Mouse (Mus musculus): Measurements from ENCODE around the gene Golm1.
"Not testable (repeated sequence)": the region's sequence is repeated elsewhere in the genome, so short reads cannot be mapped to it uniquely, and the experiment has no call there.

The Golm1 gene

DNA sequence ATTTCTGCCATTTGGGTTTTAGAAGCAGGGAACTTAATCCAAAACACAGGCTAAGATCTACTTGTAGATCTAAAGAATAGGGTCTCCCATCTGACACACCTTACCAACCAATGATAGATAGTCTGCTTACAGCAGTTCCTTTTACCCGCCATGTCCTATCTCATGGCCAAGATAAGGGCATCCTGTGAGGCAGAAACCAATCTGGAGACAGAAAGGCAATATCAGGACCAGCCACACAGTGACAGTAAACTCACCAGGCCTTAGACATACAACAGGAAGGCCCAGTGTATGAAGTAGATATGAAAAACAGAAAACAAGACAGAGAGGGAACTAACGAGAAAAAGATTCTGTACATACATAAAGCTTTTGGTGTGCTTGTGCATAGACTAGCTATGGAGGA is 32.8 kb downstream of the Golm1 start:
- peak; percentile 61 for DNase-seq

DNA sequence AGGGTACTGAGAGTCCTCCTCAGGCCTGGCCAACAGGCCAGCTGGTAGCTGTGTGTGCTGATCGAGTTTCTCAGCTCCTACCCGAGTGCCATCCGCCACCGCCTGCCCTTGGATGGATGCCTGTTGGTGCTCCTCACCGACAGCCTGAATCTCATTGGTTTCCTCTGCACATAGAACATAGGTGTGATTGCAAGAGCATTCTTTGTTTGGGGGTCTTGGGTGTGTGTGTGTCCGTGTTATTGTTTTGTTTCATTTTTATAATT is 35.5 kb downstream of the Golm1 start:
- no peak for DNase-seq

DNA sequence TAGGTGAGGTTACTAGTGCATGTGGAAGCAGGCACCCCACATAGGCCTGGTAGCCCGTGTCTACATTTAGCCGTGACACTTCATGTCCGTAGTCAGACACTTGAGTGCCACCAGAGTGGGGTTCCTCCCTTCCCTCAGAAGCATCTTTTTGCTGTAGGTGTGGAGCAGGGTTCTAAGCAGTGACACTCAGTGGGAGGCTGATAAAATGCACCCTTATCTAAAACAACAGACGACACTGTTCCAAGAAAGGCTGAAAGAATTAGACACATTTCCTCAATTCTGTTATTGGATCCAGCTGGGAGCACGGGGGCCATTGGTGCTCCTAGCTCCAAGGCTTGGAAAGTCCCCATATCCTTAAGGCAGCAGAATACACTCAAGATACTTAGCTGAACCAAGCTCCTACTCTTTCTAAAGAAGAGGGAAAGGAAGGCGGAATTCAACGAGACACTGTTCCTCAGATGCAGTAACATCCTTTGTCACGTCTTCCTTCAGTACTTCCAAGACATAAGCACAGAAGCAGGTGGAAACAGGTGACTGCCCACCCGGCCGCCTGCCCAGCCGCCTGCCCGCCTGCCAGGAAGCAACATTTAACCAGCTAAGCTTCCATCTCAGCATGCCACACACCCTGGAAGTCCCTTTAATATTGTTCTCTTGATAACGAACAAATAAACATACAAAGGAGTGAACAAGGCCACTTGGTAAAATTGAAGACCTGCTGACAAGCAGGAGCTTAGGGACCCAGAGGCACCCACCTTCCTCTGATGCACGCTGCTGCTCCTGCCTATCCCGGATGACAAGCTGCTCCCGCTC is 36.0 kb downstream of the Golm1 start:
- DNase-seq, result peak; percentile 44

DNA sequence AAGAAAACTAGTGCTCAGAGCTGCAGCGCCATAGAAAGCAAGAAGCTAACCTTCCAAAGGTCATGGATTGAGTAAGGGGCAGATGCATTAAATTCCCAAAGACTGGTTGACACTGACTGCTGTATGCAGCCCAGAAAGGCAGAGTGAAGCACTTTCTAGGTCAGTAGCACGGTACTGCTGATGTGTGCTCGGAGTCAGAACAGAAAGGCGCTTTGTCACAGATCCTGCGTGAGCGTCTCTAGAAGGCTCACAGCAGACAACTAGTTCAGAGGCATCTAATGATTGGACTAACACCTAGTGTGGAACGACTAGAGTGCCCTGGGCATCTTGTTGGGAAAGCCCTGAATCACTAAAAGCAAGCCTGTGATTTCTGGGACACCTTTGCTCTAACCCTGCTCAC is 37.8 kb downstream of the Golm1 start:
- DNase-seq, result no peak

DNA sequence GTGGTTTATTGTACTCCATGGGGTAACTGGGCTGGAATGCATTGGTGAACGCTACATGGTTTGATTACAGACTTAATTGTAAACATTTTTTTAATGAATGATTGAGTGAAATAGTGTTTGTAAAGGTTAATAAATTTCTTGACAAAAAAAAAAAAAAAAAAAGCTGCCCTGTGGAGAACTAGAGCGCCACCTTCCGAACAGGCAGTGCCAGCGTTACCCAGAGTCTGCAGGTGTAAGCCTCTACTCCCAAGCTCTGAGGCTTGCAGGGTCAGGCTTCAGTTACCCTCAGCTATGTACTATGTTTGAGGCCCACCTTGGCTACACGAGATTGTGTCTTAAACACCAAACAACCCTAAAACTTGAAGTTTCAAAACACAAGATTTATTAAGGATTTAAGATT is 41.0 kb downstream of the Golm1 start:
- DNase-seq, result no peak

DNA sequence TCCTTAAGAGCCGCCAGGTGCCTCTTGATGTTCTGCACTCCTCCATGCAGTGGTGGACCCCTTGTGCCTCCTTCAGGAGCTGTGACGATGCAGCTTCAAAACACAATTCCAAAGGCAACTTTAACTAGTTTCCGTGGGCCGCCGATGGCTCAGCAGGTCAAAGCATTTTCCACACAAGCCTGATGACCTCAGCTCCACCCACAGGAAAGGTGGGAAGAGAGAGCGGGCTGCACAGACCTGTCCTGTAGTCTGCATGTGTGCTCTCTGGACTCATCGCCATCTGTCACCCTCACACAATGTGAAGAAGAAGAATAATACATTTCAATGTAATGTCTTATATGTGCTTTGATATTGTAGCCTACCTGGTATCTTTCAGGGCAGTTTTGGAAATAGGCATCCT is 48.9 kb downstream of the Golm1 start:
- DNase-seq, result no peak

DNA sequence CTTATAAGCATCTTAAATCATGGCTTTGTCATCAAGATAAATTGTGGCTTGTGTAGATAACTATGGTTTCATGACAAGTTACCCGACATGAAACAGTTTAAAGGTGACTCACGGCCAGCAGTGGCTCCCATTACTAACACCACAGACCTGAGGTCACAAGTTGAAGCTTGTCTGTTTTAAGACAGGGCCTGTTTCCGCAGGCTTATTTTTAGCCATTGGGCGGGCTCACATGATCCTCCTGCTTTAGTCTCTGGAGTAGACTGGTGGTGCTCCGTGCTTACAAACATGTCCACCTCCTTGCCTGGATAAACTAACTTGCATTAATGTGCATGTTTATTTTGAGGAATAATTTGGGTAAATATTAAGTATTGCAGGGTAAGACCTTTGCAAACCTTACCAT is 50.7 kb downstream of the Golm1 start:
- no peak for DNase-seq

DNA sequence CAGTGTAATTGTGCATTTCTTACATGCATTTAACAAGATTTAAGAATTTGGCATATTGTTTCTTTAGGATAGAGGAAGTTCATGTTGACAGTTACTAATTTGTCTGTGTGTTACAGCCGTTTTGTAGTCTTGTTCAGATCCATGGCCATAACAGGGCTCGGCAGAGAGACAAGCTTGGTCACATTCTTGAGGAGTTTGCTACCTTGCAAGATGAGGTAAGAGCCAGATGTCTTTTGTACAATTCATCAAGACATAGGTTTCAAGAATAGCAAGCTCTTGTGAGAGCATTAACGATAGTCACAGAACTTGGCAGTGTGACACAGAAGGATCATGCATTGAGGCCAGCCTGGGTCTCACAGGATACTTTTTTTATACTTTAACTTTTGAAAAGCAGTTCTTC is 51.2 kb downstream of the Golm1 start:
- no peak for DNase-seq

DNA sequence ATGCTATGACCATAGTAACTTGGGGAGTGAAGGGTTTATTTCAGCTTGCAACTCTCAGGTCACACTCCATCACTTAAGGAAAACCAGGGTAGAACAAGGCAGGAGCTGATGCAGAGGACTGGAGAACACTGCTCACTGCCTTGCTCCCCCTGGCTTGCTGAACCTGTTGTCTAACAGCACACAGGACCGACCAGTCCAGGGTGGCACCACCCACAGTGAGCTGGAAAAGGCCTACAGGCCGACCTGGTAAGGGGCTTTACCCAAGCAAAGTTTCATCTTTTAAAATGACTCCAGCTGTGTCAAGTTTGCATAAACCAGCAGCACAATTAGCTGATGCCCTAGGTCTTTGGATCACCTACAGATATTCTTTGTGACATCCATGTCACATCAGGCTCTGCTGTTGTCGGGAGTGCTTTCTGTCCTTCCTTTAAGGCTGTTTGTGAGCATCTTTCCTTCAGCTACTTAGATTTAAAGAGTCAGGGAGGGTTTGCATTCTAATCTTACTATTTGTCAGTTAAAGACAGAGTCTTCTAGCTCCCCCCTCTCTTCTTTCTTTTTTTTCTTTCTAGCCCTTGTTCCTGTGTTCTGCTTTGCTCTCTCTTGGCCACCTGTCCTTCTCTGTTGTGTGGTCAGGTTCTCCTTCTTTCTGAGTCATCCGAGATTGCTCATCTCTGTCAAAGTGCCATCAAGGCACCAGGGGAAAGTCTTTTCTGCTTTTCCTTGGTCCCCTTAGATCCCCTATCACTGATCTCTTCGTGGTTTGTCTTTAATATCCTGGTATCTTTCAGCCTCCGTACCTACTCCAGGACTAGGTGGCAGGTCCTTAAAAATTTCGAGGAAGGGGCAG is 53.7 kb downstream of the Golm1 start:
- no peak for DNase-seq

DNA sequence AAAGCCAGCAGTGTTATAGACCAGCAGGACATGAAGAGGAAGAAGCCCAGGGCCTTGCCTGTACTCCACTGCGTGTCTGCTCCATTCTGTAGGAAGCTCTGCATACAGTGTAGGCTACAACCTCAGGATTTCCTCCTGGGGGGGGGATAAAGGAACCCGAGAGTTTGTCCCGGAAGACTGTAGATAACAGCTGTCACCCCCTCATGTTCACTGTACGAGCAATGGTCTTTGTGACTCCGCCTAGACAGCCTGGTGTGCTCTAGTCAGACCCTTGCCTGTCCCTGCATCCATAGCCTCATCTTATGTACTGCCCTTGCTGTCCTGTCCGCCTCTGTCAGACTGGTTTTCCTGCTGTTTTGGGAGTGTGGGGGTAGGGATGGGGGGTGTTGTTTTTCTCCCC is 57.1 kb downstream of the Golm1 start:
- DNase-seq, result no peak

DNA sequence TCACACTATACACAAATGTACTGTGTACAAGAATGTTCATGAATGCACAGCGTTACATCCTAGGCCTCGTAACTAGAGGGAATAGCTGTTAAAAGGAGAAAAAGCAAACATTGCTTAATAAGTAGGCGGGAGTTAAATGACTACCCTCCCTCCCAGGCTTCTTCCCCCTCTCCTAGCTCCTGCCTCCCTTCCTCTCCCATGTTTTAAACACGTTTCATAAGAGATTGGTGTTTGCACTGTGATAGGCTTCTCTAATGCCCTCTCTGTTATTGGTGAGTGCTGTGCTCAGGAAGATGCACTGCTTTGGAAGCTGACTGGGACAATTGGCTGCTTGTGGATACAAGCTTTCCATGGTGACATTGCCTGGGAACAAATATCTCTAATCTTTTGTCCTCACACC is 60.1 kb downstream of the Golm1 start:
- no peak for DNase-seq

DNA sequence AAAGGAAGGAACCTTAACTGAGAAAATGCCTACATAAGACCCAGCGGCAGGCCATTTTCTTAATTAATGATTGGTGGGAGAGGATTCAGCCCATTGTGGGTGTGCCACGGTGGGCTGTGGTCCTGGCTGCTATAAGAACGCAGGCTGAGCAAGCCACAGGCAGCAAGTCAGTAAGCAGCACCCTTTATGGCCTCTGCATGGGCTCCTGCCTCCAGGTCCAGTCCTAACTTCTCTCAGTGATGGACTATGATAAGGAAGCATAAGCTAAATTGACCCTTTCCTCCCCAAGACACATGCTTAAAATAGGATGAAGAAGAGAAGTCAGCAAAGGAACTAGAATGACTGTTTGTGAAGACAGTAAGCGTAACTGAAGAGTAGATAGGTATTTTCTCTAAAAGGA is 60.5 kb downstream of the Golm1 start:
- DNase-seq, result no peak

DNA sequence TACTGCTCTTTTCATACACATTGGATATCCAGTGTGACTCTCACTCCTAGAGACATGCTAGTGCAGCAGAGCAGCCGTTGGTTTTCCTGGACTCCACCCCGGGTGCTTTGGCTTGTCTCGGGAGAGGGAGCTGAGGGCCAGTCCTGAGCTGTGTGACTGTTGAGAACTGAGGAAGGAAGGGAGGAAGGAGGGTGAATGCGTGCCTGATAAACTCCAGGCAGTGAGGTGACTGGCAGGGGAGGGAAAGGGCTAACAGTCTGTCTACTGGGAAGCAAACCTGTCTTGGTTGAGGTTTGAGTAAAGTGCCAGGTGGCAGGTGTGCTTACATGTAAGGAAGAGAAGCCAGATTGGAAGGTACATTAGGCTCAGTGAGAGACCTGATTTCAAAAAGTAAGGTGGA is 61.7 kb downstream of the Golm1 start:
- DNase-seq, result no peak

DNA sequence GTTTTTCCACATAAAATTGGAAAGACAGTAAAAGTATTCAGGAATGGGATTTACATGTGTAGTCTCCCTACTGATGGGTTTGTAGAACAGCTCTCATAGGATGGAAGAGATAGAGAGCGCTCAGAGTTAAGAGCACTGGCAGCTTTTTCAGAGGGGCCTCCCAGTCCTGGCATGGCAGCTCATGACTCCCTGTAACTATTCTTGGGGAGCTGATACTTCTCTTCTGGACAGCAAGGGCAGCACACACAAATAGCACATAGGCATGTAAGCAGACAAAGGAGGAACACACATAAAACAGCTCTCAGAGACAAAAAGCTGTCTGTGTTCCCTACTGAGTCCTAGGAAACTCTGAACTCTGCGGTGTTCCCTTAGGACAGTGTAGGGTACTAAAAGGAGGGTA is 65.2 kb downstream of the Golm1 start:
- DNase-seq, result no peak

DNA sequence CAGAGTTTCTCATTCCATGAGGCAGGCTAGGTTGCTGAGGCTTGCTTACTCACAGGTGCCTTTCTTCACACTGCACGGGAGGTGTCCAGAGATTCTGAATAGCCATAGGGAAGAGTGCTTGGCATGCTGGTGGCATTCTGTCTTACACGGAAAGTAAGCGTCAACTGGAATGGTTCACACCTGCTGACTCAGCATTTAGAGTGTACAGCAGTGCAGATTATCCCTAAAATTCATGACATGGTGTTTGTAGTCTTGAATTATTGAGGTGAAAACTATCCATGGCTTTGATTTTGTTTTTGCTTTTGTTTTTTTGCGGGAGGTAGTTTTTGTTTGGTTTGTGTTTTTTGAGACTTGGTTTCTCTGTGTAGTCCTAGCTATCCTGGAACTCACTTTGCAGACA is 65.7 kb downstream of the Golm1 start:
- DNase-seq, result no peak

DNA sequence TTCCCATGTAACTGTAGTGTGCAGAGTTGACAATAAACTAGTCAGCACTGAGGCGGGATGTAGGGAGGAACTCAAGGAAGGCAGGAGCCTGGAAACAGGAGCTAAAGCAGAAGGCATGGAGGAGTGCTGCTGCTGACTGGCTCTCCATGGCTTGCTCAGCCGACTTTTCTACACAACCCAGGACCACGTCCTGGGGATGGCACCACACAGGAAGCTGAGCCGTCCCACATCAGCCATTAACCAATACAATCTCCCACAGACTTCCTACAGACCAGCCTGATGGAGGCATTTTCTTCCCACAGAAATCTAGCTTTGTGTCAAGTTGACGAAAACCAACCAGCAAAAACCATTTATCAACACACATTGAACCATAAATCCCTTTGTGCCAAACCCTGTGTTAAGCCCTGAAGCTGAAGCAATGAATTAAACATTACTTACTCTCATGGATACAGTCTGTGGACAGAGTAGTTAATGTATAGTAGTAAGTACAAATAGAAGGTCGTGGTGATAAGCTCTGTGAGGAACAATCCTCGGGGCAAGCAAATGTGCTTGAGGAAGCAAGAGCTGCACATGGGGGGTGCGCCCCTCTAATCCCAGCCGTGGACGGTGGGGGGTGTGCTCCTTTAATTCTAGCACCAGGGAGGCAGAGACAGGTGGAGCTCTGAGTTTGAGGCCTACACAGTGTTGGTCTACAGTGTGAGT is 70.2 kb downstream of the Golm1 start:
- DNase-seq, result no peak

DNA sequence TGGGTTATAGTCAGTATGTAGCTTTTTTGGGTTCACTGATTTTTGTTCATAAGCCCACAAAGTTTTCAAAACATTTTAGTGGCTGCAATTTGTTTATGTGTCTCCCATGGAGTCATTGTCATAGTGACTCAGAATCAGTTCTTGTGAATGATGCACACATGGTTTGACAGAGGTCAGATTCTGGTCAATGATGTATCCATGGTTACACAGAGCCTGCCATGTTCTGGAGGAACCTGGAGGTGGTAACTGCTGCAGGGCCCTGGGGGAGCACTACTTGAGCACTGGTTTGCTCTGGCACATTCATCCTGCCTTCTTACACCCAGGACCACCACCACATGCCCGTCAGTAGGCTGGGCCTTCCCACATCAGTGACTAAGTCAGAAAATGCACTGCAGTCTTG is 71.1 kb downstream of the Golm1 start:
- DNase-seq, result no peak

DNA sequence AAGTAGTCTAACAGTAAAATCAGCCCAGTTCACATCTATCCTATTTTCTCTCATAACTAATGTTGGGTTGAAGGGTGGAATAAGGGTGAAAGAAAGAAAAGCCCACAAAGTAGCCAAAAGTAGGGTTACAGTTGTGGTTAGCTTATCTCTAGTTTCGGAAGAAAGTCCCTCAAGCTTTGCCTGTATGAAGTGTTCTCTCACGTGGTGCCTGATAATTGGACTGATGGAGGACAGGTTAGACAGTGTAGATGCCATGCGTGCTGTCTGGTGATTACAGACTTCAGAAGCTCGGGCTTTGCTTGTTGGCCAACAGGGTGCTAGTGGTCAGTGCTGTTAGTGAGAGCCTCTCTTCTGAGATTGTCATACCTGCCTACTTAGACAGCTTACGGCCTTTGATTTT is 72.5 kb downstream of the Golm1 start:
- no peak for DNase-seq

DNA sequence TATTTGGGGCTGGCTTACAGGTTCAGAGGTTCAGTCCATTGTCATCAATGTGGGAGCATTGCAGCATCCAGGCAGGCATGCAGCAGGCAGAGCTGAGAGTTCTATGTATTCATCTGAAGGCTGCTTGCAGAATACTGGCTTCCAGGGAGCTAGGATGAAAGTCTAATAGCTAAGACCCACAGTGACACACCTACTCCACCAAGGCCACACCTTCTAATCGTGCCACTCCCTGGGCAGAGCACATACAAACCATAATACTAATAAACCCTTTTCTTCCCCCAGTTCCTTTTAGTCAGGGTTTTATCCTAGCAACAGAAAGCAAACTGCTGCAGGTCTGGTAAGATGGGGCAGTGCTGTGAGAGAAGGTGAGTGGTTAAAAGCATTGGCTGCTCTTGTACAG is 83.0 kb downstream of the Golm1 start:
- DNase-seq, result peak; percentile 14

DNA sequence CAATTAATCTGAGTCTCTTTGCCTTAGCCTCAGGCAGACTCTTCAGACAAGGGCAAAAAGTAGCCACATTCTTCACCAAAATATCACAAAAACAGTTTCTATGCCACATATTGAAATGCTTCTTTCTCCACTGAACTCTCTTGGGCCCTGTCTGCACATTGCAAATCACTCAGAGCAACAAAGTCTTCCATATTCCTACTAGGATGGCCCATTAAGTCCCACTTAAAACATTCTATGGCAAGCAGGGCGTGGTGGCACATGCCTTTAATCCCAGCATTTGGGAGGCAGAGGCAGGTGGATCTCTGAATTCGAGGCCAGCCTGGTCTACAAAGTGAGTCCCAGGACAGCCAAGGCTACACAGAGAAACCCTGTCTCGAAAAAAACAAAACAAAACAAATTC is 83.6 kb downstream of the Golm1 start:
- DNase-seq, result not testable (repeated sequence)

DNA sequence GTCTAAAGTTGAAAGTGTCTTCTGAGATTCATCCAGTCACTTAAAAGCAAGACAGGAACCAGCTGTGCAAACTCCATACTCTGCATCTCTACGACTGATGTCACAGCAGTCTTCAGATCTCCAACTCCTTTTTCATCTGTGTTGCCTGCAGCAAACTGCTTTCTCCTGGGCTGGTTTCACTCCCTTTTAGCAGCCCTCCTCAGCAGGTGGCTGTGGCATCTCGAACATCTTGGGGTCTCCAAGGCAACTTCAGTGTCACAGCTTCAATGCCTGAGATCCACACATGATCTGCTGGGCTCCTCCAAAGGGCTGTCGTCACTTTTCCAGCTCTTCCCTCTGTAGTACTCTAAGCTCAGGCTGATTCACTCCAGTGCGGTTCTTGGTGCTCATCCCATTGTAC is 84.9 kb downstream of the Golm1 start:
- no peak for DNase-seq

DNA sequence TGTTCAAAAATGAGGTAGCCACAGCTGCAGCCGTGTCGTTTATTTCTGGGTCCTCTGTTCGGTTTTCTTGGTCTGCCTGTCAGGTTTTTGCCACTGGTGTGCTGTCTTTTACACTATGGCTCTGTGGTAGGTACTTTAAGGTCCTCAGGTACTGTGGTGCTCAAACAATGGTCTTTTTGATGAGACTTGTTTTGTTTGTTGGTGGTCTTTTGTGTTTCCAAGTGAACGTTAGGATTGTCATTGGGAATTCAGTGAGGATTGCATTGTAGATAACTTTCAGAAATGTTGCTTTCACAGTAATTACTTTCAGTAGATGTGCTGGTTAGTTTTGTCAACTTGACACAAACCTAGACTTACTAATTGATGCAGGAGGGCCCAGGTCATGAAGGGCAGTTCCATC is 85.9 kb downstream of the Golm1 start:
- no peak for DNase-seq

DNA sequence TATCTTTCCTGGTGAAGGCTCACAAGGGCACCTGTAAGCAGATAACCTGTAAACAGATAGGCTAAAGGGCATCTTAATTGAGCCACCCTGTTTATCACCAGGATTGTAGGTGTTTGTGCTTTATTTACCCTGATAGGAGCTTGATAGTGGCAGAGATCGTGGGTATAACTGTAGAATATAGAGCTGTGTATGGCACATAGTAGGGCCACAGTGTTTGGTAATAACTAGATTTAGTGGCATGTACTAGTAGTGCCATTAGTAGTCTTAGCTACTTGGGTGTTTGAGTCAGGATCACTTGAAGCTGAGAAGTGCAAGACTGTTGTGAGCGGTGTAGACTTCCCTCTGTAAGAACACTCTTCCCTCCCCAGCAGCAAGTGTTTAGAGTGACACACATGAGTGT is 88.4 kb downstream of the Golm1 start:
- DNase-seq, result no peak

DNA sequence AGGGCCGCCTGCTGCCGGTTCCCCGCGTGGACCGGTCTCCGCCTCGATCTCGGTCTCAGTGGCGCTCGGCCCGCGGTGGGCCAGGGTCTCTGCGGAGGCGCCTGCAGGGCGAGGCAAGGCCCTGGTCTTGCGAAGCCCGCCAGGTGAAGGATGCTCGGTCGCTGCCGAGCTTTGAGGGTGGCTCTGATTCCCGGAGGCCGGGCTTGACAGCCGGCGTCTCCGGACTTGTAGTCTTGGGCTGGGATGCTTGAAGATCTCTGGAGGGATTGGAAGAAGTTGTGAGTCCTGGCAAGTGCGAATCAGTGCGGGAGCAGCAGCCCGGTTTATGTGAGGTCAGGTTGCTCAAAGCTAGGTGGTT is 90.0 kb downstream of the Golm1 start:
- no peak for DNase-seq

Measured in liver (tissue).